ENCODE assay signal across 23 mouse cellular contexts in the genomic region with DNA sequence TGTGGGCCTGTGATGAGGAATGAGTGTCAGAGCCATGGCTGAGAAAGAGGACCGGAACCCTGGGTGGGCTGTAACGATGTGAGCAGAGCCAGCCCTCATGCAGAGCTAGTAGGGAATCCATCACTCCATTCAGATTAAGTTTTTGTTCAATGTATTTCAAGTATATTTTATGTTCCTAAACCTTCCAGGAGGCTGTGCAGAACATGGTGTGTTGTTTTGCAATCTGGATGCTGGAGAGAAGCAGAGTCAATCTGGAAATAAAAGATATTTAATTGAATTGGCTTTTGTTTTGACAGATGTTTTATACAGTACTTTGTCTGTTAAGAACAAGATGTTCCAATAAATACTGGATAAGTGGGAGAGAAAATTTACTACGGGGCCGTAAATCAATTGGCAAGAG. TPM values are rescaled to one million over a fixed set of nuclear protein-coding genes. Genes with fewer than 3 reads are reported as not detected.
A peak's percentile ranks its signal among the peaks of the same experiment; 100 is the strongest.
DNase-seq lines count a peak whose midpoint lies in the region; ATAC-seq lines count a peak whose summit lies in the region.
"Had no signal": no experiment of that assay in that cellular context is flagged by ENCODE, and none has a peak within 500 bp of the region (broad histone marks: within the 10 kb centered on the region; RNA-seq: fewer than 3 reads in every experiment).

No protein-coding gene starts in this region.

- ATAC-seq in kidney, embryonic 15.5 days (replicated peaks; ENCODE audit: low FRiP score), result peak; percentile 62
- ATAC-seq: activated CD4-positive, CD25-positive, alpha-beta regulatory T cell, adult 4 months; forebrain, embryonic 16.5 days; Patski had no signal

- H3K9me3 ChIP-seq in kidney, embryonic 15.5 days (replicated peaks), result 0 out of 2 replicates have a peak, but pooled peaks cover 6% of the 10 kb centered on the region
- no peaks in the 10 kb centered on the region for H3K9me3 ChIP-seq in hindbrain, embryonic 10.5 days
- H3K9me3 ChIP-seq: embryonic facial prominence, embryonic 13.5 days; forebrain, embryonic 12.5 days; heart, embryonic 15.5 days had no signal

- H3K4me3 ChIP-seq in kidney, embryonic 15.5 days (replicated peaks), result no peak overlapping the region
- H3K4me3 ChIP-seq in hindbrain, embryonic 10.5 days, result no peak overlapping the region
- H3K4me3 ChIP-seq: embryonic facial prominence, embryonic 13.5 days; forebrain, embryonic 12.5 days; heart, embryonic 15.5 days had no signal

- no peaks in the 10 kb centered on the region for H3K36me3 ChIP-seq in kidney, embryonic 15.5 days
- H3K36me3 ChIP-seq in hindbrain, embryonic 10.5 days, result no peaks in the 10 kb centered on the region
- H3K36me3 ChIP-seq: embryonic facial prominence, embryonic 13.5 days; forebrain, embryonic 12.5 days; heart, embryonic 15.5 days had no signal

- H3K9ac ChIP-seq in kidney, embryonic 15.5 days, result no peak overlapping the region
- H3K9ac ChIP-seq: embryonic facial prominence, embryonic 13.5 days; forebrain, embryonic 12.5 days; heart, embryonic 15.5 days; hindbrain, embryonic 14.5 days had no signal

- H3K27me3 ChIP-seq in kidney, embryonic 15.5 days, result no peaks in the 10 kb centered on the region
- H3K27me3 ChIP-seq in hindbrain, embryonic 10.5 days (ENCODE audit: insufficient read depth, poor library complexity, severe bottlenecking), result no peaks in the 10 kb centered on the region
- H3K27me3 ChIP-seq: heart, embryonic 15.5 days; Patski had no signal

- WGBS in kidney, embryonic 15.5 days, result 44% methylated on average over 4 of the region's 4 CpGs
- WGBS in hindbrain, embryonic 10.5 days, result 95% methylated on average over 4 of the region's 4 CpGs

- DNase-seq in embryo, embryonic 11.5 days (ENCODE audit: low read depth, low spot score), result peak; percentile 34
- no peak for DNase-seq in embryo, embryonic 9.5 days (ENCODE audit: extremely low spot score)
- no peak for DNase-seq in kidney, postnatal 25 days
- peak; percentile 27 for DNase-seq in MN1 (ENCODE audit: low spot score)
- peak; percentile 43 for DNase-seq in kidney, postnatal 14 days
- no peak for DNase-seq in hindbrain, embryonic 10.5 days (ENCODE audit: low spot score)
- DNase-seq in urinary bladder, postnatal 14 days (ENCODE audit: low spot score), result no peak
- DNase-seq: adrenal gland, postnatal 14 days; cerebellum, adult 18-20 months; cerebellum, adult 9-11 months; cerebellum, postnatal 36 days; gastrocnemius, postnatal 36 days; heart, adult 18-20 months; heart, postnatal 14 days had no signal

- no peak overlapping the region for H3K4me2 ChIP-seq in kidney, embryonic 15.5 days
- H3K4me2 ChIP-seq: embryonic facial prominence, embryonic 13.5 days; forebrain, embryonic 12.5 days; heart, embryonic 11.5 days; heart, embryonic 15.5 days; hindbrain, embryonic 14.5 days had no signal

- H3K27ac ChIP-seq in kidney, embryonic 15.5 days, result peak overlapping the region; percentile 67
- H3K27ac ChIP-seq in hindbrain, embryonic 10.5 days, result no peak overlapping the region
- H3K27ac ChIP-seq: embryonic facial prominence, embryonic 13.5 days; forebrain, embryonic 12.5 days; heart, embryonic 15.5 days; hindbrain, embryonic 14.5 days had no signal

- H3K4me1 ChIP-seq in kidney, embryonic 15.5 days, result peaks cover 6% of the 10 kb centered on the region
- peaks cover 14% of the 10 kb centered on the region for H3K4me1 ChIP-seq in hindbrain, embryonic 10.5 days (replicated peaks)
- H3K4me1 ChIP-seq: forebrain, embryonic 12.5 days had no signal

RNA-seq across cellular contexts. Expression of a gene that starts 29.0 kb away (rescaled TPM):
- polyA plus RNA-seq in kidney, embryonic 15.5 days (2015; fragmentation: Nextera tagmentation; extraction: Ambion mirVana), result 477 and 481 TPM in 2 replicates
- polyA plus RNA-seq in hindbrain, embryonic 10.5 days (2016; fragmentation: Nextera tagmentation; extraction: Ambion mirVana), result 528 and 549 TPM in 2 replicates

Comparison
In these comparisons a context has a peak if more than half of its experiments do, and no peak if none do; other contexts are left out.
1. DNase-seq: peak in embryo, embryonic 11.5 days (single experiment), MN1 (single experiment) and kidney, postnatal 14 days (single experiment); none in embryo, embryonic 9.5 days (single experiment), kidney, postnatal 25 days (0 of 2), hindbrain, embryonic 10.5 days (single experiment) and urinary bladder, postnatal 14 days (single experiment).